Mouse (Mus musculus) lung, postnatal 36 days (tissue): ENCODE data around the gene Efcab9.
"Not testable (repeated sequence)": the region's sequence is repeated elsewhere in the genome, so short reads cannot be mapped to it uniquely, and the experiment has no call there.

Experiments
- DNase-seq: peaks from one replicate; pipeline ENCODE4 v3.0.0; 2022; ENCODE audit warnings: mixed read lengths

Gene Efcab9

GRCm38 (mm10) chr11:32535646-32536045 lies 3.8 kb upstream of the Efcab9 start:
- DNase-seq = no peak

GRCm38 (mm10) chr11:32534453-32535075 lies 2.7 kb upstream of the Efcab9 start:
- DNase-seq = no peak

GRCm38 (mm10) chr11:32533482-32534261 lies 1.8 kb upstream of the Efcab9 start:
- DNase-seq = peak; percentile 81

- DNase-seq = peak; percentile 94
Observed at GRCm38 (mm10) chr11:32532765-32533481, 1.0 kb upstream of the Efcab9 start, which contains the start of gene Stk10. Stk10 (plus strand) TSS chr11:32533305.

- peak; percentile 57 for DNase-seq
Observed at GRCm38 (mm10) chr11:32530151-32530550, 1.7 kb downstream of the Efcab9 start.

- no peak for DNase-seq
Observed at GRCm38 (mm10) chr11:32527006-32527405, 4.9 kb downstream of the Efcab9 start.

- no peak for DNase-seq
Observed at GRCm38 (mm10) chr11:32524122-32524920, 7.6 kb downstream of the Efcab9 start.

- DNase-seq = no peak
Observed at GRCm38 (mm10) chr11:32521246-32521645, 10.6 kb downstream of the Efcab9 start.

- DNase-seq = no peak
Observed at GRCm38 (mm10) chr11:32519354-32519753, 12.5 kb downstream of the Efcab9 start.

- DNase-seq = no peak
Observed at GRCm38 (mm10) chr11:32518770-32519169, 13.1 kb downstream of the Efcab9 start.

GRCm38 (mm10) chr11:32516916-32517712 lies 14.8 kb downstream of the Efcab9 start:
- DNase-seq = no peak

GRCm38 (mm10) chr11:32516091-32516490 lies 15.8 kb downstream of the Efcab9 start:
- DNase-seq = no peak

- DNase-seq = not testable (repeated sequence)
Observed at GRCm38 (mm10) chr11:32514853-32515252, 17.0 kb downstream of the Efcab9 start.

GRCm38 (mm10) chr11:32510930-32511329 lies 21.0 kb downstream of the Efcab9 start:
- DNase-seq = no peak

GRCm38 (mm10) chr11:32505091-32505739 lies 26.7 kb downstream of the Efcab9 start:
- no peak for DNase-seq

- no peak for DNase-seq
Observed at GRCm38 (mm10) chr11:32503711-32504110, 28.2 kb downstream of the Efcab9 start.

- no peak for DNase-seq
Observed at GRCm38 (mm10) chr11:32499931-32500330, 31.9 kb downstream of the Efcab9 start.

- peak; percentile 61 for DNase-seq
Observed at GRCm38 (mm10) chr11:32498757-32499535, 32.9 kb downstream of the Efcab9 start.

GRCm38 (mm10) chr11:32495283-32495682 lies 36.6 kb downstream of the Efcab9 start:
- DNase-seq = no peak

GRCm38 (mm10) chr11:32493312-32493711 lies 38.6 kb downstream of the Efcab9 start:
- peak; percentile 30 for DNase-seq
